Mouse (Mus musculus): ENCODE results near the gene Asphd1.
"Not testable (repeated sequence)": the region's sequence is repeated elsewhere in the genome, so short reads cannot be mapped to it uniquely, and the experiment has no call there.

Gene Asphd1

DNA sequence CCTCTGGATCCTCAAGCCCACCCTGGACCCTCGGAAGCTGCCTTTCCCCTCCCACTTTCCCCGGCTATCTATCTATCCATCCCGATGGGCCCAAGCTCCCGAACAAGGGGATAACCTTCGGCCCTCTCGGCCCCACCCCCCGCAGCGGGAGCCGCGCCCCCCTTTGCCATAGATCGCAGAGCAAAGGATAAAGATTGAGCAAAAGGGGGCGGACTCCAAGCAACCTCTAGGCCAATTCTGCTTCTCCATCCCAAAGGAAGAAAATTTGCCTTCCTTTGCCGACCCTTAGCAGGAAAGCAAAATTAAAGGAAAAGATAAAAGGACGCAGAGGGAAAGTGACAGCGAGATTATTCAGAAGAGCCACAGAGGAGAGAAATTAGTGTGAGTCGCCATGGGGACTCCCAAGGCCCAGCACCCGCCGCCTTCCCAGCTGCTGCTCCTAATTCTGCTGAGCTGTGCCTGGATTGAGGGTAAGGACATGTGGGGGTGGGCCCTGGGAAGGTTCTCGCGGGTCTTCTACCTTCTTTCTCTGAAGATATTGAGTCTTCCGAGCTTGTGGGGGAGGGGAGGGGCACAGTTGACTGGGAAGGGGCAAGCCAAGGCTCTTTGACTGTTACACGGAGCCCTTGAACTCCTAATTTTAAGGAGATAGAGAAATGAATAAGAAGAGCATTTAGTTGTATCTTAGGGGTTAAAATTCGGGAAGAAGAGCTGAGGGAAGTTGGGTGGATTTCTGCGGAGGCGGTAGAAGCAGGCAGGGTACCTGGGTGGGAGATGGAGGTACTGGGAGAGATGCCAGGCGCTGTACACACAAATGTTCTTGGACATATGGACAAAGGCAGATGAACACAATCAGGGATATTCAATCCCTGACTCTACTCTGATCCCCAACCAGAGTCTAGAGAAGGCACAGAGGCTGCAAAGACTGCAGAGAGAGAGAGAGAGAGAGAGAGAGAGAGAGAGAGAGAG lies 1.5 kb upstream of the Asphd1 start:
- no peak for DNase-seq

DNA sequence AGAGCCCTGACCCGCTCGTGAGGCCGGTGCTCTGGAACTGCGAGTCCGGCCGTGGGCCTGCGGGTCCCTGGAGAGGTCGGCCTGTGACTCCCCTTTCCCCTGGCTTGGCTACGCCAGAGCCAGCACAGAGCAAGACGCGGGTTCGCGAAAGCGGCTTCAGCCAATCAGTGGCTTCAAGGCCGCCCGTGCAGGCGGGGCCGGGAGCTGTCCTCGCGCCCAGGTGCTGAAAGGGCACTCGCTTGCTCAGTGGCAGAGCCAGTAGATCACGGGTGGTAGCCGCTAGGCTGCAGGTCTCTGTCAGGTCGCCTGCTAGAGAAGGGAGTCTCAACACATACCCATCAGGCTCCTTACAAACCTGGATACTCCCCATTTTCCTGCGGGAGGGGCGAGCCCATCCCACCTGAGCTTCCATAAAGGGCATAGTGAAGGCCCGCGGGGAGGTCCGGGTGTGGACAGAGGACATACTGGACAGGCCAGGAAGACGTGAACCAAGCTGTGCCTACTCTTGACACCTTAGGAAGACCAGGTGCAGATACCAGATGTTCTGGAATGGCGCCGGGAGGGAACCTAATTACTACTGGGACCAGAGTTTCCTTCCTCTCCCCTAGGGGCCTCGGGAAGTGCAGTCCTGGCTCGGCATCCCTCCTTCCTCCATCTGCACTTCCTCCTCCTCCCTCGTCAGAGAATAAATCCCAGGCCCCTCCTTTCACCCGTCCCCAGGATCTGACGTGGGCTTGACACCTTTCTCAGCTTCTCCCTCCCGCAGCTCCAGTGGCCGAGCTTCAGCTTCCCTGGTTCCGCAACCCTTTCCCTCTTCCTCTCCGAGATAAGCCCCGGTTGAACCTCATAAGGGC lies 638 bp upstream of the Asphd1 start, which contains the start of gene Sez6l2:
Gene Sez6l2, plus strand, starts transcription at position 771 of the 854 bp plus-strand sequence.
- peak; percentile 94 for DNase-seq

DNA sequence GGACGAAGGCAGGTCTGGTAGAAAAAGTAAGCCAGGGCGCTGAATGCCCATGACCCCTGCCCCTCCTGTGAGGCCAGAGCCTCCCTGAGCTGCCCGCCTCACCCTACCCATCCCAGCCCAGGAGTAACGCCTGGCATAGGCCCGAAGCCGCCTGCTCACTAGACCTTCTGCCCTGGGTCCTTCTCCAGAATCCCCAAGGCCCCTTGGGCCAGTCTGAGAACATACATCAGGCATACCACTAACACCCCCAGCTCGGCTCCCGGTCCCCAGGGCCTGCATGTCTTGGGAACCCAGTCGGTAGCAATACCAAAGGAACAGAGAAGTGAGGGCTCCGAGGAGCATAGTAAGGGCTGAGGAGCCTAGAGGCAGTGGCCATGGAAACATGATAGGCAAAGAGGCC lies 756 bp downstream of the Asphd1 start:
- DNase-seq: no peak

DNA sequence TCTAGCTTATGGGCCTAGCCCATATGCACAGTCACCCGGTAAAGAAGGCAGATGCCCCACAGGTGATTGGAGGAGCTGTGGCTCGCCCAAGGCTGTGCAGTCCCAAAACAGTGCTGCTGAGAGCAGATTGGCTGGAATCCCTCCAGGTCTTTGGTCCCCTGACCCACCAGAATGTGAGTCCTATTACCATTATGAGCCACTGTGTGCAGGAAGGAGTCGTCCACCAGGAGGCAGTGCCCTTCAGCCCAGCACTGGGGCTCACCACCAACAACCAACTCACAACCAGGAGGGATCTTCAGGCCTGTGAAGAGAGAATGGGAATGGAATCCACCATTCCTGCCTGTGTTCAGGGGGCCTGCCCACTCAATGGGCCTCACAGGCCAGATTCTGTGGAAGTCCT lies 2.9 kb downstream of the Asphd1 start:
- DNase-seq: peak; percentile 60 to 63

DNA sequence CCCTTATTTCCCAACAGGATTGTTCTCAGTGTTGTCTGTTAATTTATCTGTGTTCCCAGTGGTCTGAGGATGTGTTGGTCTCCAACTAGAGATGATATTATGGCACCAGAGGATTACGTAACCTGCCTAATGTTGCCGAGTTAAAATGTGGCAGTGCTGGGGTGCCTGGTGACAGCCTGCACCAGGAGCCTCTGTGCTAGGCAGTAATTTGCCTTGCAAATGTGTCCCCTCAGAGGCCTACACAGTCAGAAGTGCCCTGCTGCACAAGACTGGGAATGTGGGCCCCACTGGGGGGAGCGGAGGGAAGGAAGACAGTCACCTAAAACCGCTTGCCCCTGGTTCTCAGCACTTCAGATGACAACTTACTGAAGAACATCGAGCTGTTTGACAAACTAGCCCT lies 7.6 kb downstream of the Asphd1 start:
- DNase-seq: no peak

DNA sequence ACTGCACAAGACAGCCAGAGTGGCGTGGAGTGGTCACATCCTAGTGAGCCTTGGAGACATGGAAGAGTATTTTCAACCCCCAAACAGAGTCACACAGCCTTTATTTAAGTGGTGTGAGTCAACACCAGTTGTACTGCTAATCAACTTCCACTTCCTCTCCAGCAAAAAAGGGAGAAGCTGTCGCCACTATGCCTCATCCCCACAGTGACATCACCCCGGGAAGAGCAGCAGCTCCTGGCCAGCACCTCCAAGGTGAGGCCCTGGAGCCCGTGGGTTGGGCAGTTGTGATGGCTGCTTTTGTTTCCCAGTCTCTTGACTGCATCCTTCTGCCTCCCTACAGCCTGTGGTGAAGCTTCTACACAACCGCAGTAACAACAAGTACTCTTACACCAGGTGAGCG lies 8.2 kb downstream of the Asphd1 start:
- no peak for DNase-seq

DNA sequence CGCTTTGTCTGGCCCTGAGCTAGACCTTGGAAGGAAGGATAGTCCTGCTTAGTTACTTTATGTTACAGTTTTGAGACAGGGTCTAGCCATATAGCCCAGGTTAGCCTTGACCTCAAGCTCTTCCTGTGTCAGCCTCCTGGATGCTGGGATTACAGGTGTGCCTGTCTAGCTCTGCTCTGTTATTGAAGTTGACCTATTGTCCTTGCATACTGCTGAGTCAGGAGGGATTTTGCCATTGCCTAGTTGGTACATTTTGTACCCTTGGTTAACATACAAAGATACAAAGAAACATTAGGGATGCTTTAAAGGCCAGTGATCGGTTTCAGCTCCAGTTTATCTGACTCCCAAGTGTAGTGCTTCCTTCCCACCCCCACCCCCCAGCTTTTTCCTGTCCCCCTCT lies 16.7 kb downstream of the Asphd1 start:
- DNase-seq: no peak

DNA sequence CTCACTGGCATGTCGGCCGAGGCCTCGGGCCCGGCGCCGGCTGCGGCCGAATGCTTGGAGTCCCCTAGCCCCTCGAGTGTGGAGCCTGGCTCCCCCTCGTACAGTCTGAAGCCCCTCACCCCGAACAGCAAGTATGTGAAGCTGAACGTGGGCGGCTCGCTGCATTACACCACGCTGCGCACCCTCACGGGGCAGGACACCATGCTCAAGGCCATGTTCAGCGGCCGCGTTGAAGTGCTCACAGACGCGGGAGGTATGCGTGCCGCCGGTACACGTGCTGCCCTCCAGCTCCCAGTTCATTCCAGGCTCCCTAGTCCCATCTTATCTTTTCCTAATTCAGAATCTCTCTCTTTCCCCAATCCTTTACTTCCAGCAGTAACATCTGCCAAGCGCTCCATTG lies 20.3 kb downstream of the Asphd1 start:
- DNase-seq: no peak

DNA sequence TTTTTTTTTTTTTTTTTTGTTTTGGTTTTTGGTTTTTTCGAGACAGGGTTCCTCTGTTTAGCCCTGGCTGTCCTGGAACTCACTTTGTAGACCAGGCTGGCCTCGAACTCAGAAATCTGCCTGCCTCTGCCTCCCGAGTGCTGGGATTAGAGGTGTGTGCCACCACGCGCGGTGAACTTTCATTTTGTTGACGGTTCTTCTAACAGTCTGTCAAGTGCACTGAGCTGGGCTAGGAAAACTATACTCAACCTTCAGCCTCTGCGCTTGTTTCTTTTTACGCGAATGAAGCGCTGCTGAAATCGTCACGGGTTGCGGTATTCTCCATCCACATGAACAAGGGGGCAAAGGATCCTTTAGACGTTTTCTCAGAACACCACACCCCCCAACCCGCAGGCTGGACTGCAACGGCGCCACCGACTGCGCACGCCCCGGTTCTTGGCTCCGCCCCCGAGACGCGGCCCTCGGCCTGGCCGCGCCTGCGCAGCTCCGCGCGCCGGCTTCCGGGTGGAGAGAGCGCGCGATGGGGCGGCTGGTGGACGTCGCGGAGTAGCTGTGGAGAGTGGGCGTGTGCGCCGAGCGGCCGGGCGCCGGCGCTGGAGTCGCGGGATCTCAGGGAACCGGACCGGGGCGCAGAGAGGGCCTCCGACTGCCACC lies 20.9 kb downstream of the Asphd1 start, which contains the start of gene Kctd13:
Gene Kctd13, plus strand, starts transcription at position 496 of the 654 bp plus-strand sequence.
- DNase-seq: peak; percentile 96 to 97

DNA sequence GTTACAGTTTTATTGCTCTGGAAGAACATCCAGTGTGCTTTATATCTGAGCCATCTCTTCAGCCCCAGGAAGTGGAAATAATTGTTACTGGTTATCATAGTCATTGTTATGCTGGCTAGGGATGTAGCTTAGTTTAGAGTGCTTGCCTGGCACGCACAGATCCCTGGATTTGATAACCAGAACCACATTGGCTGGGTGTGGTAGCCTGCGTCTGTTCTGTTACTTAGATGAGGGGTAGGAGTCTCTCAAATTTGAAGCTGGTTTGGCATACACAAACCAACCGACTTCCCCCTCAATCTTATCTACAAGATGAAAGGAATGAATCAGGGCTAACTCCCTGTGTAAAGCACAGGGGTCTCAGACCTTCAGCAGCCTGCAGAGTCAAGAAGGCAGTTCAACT lies 23.1 kb downstream of the Asphd1 start:
- DNase-seq: no peak

DNA sequence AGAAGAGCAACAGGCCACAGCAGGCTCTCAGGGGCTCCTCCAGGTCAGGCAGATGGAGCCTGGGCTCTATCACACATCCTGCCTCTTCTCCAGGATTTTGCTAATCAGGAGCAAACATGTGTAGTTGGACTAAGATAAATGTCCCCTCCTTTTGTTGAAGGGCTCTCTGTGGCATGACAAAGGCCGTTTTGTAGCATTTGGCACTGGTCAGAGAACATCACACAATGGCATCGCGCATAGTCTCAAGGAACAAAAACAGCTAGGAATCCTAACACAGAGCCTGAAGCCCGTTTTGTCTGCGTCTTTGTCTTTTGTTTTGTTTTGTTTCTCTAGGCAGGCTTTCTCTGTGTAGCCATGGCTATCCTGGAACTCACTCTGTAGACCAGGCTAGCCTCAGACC lies 25.4 kb downstream of the Asphd1 start:
- DNase-seq: no peak

DNA sequence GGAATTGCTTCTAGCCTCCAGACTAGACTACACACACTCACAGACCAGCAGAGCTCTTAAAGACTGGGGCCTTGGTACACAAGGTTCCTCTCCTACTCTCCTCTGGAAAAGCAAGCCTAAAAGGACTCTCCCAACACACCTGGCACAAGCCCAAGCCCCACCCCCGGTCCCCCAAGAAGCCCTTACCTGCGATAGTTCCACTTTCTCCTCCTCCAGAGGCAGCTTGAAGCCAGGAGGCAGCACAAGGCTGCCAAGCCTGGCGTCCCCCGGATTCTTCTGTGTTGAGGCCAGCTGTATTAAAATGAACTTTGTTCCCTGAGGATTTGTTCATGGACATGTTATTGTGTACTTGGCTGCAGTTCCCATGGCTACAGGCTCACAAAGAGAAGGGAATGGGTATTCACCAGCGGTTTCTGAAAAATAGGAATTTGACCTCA lies 26.7 kb downstream of the Asphd1 start, which contains the start of gene Tmem219:
Gene Tmem219, minus strand, starts transcription at position 294 of the 437 bp plus-strand sequence.
- DNase-seq: no peak

DNA sequence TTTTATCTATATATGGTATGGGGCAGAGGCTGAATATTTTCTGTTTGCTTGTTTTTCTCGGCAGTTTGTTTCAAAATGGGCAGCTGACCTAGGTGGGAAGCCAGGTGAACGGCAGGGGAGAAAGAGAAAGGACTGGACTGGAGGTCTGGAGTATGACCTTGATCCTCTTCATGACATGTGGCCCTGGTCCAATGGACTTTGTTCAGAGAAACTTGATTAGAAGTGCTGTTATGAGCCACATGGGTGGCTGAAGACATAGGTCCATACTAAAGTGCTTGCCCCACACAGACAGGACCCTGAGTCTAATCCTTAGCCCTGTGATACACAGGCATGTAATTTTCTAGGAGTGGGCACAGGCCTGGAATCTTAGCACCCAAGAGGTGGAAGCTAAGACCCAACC lies 27.8 kb downstream of the Asphd1 start:
- DNase-seq: no peak

DNA sequence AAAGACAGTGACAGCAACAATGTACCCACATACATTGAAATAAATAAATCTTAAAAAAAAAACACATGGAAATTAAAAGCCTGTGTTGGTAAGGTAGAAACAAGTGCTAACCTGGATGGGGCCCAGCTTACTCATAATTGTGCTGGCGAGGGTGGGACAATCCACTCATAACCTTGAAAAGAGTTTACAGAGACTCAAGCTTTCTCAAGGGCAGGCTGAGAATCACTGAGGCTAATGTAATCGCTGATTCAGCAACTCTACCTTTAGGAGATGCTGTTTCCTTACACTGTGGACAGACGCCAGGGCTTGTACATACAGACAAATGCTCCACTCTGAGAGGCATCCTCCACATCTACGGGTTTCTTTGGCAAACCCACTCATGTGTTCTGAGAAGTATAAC lies 29.4 kb downstream of the Asphd1 start:
- no peak for DNase-seq

DNA sequence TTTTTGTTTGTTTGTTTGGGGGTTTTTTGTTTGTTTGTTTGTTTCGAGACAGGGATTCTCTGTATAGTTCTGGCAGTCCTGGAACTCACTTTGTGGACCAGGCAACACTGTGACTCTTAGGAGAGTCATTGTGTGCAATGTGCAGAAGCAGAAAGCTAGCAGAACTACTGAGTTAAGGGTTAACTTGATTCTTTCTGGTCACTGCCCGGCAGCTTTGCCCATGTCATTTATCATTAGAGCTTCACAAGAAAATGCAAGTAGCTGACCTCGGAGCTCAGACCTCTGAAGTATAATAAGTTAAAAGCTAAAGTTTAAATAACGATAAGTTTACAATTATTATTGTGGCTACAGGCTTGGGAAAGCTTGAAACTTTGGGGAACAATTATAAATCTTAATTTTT lies 31.0 kb downstream of the Asphd1 start:
- DNase-seq: not testable (repeated sequence)

DNA sequence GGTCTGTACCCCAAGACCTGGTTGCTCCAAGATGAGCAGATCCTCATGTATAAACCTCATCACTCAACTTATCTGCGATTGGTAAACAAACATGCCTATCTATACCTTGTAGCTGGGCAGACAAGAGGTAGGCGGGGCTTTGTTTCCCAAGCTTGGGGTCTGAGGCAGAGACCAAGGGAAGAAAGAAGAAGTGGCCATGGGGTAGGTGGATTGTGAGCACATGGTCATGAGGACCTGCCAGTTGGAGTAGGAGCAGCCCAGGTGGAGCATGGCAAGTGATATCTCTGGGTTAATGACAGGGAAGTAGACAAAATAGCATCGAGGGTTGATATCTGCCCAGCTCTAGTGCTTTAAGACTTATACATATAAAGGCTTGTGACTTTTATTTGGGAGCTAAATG lies 34.5 kb downstream of the Asphd1 start:
- DNase-seq: no peak

DNA sequence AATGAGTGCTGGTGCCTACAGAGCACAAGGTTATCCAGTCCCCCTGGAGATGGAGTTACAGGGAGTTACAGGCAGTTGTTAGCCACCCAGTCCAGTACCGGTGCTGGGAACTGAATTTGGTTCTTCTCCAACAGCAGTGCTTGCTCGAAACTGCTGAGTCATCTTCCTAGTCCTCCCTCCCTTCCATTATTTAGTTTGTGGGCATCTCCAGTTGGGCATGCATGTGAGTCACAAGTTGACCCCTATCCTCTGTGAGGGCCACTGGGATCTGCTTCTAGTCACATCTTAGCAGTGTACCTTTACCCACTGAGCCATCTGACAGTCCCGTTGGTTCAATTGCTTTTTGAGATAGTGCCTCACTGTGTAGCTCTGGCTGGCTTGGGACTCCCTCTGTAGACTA lies 43.8 kb downstream of the Asphd1 start:
- DNase-seq: no peak

DNA sequence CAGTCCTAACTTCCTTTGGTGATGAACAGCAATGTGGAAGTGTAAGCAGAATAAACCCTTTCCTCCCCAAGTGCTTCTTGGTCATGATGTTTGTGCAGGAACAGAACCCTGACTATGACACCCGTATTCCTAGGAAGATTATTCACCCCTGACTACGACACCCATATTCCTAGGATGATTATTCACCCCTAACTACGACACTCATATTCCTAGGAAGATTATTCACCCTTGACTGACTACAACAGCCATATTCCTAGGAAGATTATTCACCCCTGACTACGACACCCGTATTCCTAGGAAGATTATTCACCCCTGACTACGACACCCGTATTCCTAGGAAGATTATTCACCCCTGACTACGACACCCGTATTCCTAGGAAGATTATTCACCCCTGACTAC lies 49.6 kb downstream of the Asphd1 start:
- not testable (repeated sequence) for DNase-seq

DNA sequence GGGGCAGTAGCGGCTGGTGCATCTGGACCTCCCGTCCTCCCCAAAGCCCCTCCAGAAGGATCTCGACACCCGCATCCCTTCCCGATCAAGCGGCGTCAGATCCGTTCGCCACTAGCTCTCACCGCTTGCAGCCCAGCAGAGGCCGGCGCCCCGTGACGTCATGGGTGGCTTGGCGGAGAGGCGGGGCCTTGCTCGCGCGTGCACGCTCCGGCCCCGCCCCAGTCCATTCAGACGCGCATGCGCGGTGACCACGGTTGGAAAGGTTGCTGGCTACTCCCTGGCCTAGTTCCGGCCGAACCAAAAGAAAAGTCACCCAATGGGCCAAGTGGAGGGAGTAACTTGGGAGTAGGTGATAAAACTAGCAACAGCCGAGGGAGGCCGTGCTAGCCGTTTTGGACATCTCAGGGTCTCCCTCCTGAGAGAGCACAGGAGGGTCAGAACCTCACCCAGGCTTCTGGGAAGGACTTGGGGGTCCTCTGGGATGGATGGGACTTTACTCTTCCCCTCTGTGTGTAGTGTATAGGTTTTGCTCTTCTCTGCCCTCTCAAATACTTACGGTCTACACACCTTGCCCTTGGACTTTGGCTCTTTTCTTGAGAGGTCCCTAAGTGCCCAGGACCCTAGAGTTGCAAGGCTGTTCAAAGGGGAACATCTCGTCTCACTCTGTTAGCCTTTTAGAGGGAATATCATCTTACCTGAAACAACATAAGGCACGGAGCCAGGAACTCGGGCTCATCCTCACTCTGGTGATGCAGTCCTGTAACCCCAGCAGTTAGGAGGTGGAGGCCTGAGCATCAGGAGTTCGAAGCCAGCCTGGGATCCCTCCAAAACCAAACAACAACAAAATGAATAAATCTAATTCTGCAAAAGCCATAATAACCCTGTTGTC lies 51.0 kb downstream of the Asphd1 start:
- DNase-seq: peak; percentile 94 to 96

DNA sequence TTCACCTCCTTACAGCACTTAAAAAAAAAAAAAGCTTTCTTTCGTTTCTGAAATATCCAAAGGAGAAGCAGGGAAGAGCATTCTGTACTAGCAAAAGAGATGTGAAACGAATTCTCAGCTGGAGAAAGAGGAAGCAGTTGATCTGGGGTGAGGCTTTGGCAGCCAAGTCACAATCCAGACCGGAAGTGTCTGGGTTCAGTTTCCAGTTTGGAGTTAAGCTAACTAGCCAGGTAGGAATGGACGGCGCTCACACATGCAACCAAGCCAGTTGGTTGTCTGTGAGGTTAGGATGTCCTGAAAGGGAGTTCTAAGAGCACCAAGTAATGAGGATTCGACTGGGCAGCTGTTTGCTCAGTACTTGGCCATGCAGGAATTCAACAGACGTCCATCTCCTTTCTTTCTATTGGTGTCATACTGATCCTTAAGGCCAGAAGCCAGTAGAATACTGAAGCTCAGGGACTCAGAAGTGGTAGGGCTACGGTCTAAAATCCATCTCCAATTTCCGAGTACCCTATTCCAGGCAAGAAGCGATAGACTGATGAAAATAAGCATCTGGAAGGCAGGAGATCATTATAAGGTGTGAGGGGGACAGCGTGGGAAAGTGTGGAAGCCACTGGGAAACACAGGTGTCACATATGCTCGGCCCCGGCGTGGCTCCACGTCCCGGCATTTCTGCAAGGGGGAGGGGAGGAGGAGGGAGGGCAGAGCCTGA lies 51.8 kb downstream of the Asphd1 start:
- DNase-seq: peak; percentile 44 to 50

DNA sequence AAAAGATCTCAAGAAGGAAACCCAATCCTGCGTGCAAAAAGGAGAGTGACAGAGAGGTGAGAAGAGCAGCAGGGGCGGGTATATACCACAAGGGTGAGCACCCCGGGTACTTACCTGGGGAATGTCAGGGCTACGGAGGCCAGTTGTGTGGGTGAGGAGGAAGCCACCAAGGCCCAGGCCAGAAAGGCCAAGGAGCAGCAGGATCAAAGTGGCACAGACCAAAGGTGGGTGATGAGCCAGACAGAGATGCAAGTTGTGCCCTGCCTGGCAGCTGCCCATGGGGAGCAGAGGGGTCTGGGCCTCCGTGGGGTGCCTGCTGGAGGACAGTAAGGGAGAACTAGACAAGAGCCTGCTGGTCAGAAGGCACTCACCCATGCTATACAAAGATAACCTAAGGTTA lies 52.5 kb downstream of the Asphd1 start:
- DNase-seq: peak; percentile 9 to 14

All from B cell, adult 2 months (primary cell).